Mouse (Mus musculus) urinary bladder, postnatal 14 days (tissue): ENCODE results near the gene Bnip2.

Experiments used
- DNase-seq: peaks from one replicate; pipeline ENCODE4 v3.0.0; 2021; ENCODE audit warnings: low spot score

Bnip2 gene

DNA sequence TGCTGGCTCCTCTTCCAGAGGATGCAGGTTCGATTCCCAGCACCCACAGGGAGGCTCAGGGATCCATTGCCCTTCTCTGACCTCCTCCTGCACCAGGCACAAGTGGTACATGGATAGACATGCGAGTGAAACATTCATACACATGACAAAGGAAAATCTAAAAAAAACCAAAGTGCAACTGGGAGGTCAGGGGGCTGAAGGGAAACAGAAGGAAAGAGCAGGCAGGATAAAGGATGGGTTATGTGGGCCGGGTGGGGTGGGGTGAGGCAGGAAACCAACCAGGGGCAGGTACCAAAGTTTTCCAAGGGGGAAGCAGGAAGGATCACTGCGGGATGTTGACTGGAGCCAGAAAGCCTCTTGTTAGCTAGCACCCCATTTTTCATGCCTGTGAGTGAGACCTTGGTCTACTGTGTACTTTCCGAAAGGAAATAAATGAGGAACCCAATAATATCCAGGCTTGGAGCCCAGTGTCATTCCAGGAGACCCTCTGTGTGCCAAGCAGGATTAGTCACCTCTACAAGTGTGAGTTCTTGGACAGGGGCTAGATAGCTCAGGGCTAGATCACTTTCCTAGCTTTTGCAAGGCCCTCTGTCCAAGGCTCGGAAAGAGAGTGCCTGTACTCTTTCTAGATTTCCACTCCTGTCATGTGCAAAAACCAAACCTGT lies 59.6 kb downstream of the Bnip2 start:
- peak; percentile 28 for DNase-seq

DNA sequence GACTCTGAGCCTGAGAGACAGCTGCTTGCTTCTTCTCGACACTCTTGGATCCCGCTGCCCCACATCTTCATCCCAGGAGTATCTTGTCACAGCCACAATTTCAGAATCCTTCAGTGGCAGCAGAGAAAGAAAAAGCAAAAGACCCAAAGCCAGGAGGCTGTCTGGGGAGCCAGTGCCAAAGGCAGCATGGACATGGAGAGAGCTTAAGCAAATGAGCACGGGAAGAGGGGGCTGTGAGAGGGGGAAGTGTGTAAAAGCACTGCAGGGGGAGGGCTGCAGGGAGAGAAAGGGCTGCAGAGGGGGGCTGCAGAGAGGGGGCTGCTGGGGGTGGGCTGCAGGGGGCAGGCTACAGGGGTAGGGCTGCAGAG lies 60.1 kb downstream of the Bnip2 start:
- no peak for DNase-seq

DNA sequence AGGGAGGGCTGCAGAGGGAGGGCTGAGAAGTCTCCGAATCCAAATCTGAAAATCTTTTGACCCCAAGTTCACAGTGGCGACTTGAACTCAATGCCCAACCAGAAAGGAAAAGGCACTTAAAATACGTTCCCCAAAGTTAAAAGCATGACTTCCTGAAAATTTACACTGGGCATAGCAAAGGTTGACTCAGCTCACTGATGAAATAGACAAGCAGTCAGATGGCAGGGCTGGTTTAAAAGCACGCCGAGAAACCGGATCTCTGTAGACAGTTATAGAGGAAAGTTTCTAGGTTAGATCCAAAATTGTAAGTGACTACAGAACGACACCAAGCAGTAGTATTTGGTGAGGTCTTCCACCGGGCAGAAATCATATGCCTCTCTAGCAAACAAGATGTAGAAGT lies 60.6 kb downstream of the Bnip2 start:
- no peak for DNase-seq

DNA sequence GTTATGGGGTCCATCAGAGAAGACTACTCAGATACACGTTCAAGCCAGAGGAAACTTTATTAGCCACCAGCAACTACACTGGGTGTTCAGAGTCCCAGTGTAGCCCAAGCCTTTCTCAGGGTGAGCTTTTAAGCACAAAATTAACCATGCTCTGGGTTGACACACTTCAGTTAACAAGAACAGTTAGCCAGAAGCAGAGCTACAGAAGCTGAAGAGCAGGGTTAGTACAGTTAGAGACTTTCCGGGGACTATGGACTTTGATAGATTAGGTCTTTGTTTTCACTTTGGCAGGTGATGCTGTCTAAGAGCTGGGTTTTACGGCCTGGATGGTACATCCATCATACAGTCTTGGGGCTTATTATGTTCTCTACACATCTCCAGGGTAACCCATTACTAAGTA lies 63.5 kb downstream of the Bnip2 start:
- no peak for DNase-seq

DNA sequence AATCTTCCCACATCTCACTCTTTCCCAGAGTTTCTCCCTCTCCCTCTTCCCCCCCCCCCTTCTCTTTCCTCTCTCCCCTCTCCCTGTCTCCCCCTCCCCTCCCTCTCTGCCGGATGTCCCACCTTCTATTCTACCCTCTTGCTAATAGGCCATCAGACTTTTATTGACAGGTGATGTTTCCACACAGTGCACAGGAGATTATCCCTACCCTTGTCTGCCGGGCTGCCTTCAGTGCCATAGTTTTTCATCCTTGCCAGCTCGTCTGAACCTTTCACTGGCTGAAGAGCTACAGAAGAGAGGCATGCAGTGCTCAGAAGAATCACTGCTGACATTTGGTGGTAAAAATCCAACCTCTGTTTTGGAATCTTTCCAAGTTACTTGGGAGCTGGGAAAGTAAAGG lies 64.1 kb downstream of the Bnip2 start:
- DNase-seq, result no peak
